Comparison of ENCODE assay signal across 21 mouse cellular contexts in the genomic region with DNA sequence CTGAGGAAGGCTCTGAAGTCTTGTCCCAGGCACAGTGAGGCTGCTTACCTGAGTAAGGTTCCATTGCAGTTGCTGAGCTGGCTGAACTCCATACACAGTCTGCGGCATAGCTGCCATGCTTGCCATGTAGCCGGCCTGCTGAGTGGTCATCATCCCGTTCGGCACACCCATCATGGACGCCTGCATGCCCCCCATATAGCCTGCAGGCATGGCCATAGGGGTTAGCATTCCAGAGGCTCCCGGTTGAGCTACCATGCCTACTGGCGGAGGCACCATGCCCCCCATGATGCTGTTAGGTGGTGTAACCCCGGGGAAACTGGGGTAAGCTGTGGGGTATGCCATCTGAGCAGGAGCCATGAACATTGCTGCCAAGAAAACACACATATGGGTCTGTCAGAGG. TPM values are rescaled to one million over a fixed set of nuclear protein-coding genes. Genes with fewer than 3 reads are reported as not detected.
DNase-seq lines count a peak whose midpoint lies in the region; ATAC-seq lines count a peak whose summit lies in the region.
"Had no signal": no experiment of that assay in that cellular context is flagged by ENCODE, and none has a peak within 500 bp of the region (broad histone marks: within the 10 kb centered on the region; RNA-seq: fewer than 3 reads in every experiment).

No protein-coding gene starts in this region.

- no peak overlapping the region for H3K4me3 ChIP-seq in embryonic facial prominence, embryonic 14.5 days (ENCODE audit: low read depth, low read length)
- no peak overlapping the region for H3K4me3 ChIP-seq in embryonic facial prominence, embryonic 10.5 days
- H3K4me3 ChIP-seq in heart, embryonic 10.5 days = no peak overlapping the region

- no peak overlapping the region for H3K4me2 ChIP-seq in embryonic facial prominence, embryonic 14.5 days (ENCODE audit: low read depth, low read length)

- H3K36me3 ChIP-seq in embryonic facial prominence, embryonic 14.5 days (ENCODE audit: control insufficient read depth, insufficient read depth, low read length) = peaks cover 51% of the 10 kb centered on the region
- H3K36me3 ChIP-seq in embryonic facial prominence, embryonic 10.5 days (replicated peaks) = peaks cover 61% of the 10 kb centered on the region
- peaks cover 61% of the 10 kb centered on the region for H3K36me3 ChIP-seq in heart, embryonic 10.5 days

- H3K27me3 ChIP-seq in embryonic facial prominence, embryonic 14.5 days (replicated peaks; ENCODE audit: control insufficient read depth, insufficient read depth, low read length) = no peaks in the 10 kb centered on the region
- H3K27me3 ChIP-seq in embryonic facial prominence, embryonic 10.5 days (replicated peaks; ENCODE audit: low read depth, poor library complexity, severe bottlenecking) = no peaks in the 10 kb centered on the region
- H3K27me3 ChIP-seq in heart, embryonic 10.5 days (ENCODE audit: insufficient read depth, poor library complexity, severe bottlenecking) = no peaks in the 10 kb centered on the region
- H3K27me3 ChIP-seq: CH12.LX, Patski had no signal

- no peak overlapping the region for H3K27ac ChIP-seq in embryonic facial prominence, embryonic 14.5 days (replicated peaks; ENCODE audit: low read depth, low read length)
- H3K27ac ChIP-seq in embryonic facial prominence, embryonic 10.5 days (replicated peaks) = no peak overlapping the region
- H3K27ac ChIP-seq in heart, embryonic 10.5 days = no peak overlapping the region

- no peaks in the 10 kb centered on the region for H3K9me3 ChIP-seq in embryonic facial prominence, embryonic 14.5 days (ENCODE audit: control insufficient read depth, low read length)
- no peaks in the 10 kb centered on the region for H3K9me3 ChIP-seq in embryonic facial prominence, embryonic 10.5 days
- no peaks in the 10 kb centered on the region for H3K9me3 ChIP-seq in heart, embryonic 10.5 days
- H3K9me3 ChIP-seq: G1E had no signal

- H3K9ac ChIP-seq in embryonic facial prominence, embryonic 14.5 days (ENCODE audit: low read depth, low read length) = 0 out of 2 replicates have a peak overlapping the region, but pooled peaks have one; percentile 8

- DNase-seq in cerebellum, adult 11-12 months = peak; percentile 20
- DNase-seq in cerebellum, postnatal 14 days = no peak
- no peak for DNase-seq in embryonic facial prominence, embryonic 14.5 days (ENCODE audit: low spot score)
- DNase-seq in embryonic facial prominence, embryonic 10.5 days (ENCODE audit: low spot score) = no peak
- DNase-seq in heart, adult 11 months = peak; percentile 89
- no peak for DNase-seq in heart, embryonic 10.5 days (ENCODE audit: low spot score)
- DNase-seq: adrenal gland, adult 2 months; adrenal gland, adult 8-10 months; adrenal gland, postnatal 10 days; adrenal gland, postnatal 14 days; adrenal gland, postnatal 25 days; adrenal gland, postnatal 36 days; B cell, adult 2 months; cerebellum, adult 11 months; cerebellum, adult 18-20 months; cerebellum, adult 2 months had no signal

- no peak for ATAC-seq in embryonic facial prominence, embryonic 14.5 days (ENCODE audit: low read depth)
- ATAC-seq: activated CD4-positive, CD25-positive, alpha-beta regulatory T cell, adult 4 months; CD4-positive, CD25-positive, alpha-beta regulatory T cell, adult 4 months; Patski had no signal

- WGBS in embryonic facial prominence, embryonic 14.5 days = 87% methylated on average over 8 of the region's 8 CpGs
- WGBS in embryonic facial prominence, embryonic 10.5 days = 89% methylated on average over 8 of the region's 8 CpGs
- 89% methylated on average over 8 of the region's 8 CpGs for WGBS in heart, embryonic 10.5 days

- no peaks in the 10 kb centered on the region for H3K4me1 ChIP-seq in embryonic facial prominence, embryonic 14.5 days (ENCODE audit: control insufficient read depth, insufficient read depth, low read length)
- H3K4me1 ChIP-seq in embryonic facial prominence, embryonic 10.5 days = no peaks in the 10 kb centered on the region
- H3K4me1 ChIP-seq in heart, embryonic 10.5 days = no peaks in the 10 kb centered on the region

RNA-seq across cellular contexts. Expression of gene Zfp69, which starts 20.3 kb away (rescaled TPM):
- 6.1 and 6.6 TPM in 2 replicates for polyA plus RNA-seq in embryonic facial prominence, embryonic 14.5 days (2014; fragmentation: Nextera tagmentation; extraction: Ambion mirVana)
- 11.0 and 11.8 TPM in 2 replicates for polyA plus RNA-seq in embryonic facial prominence, embryonic 10.5 days (2016; fragmentation: Nextera tagmentation; extraction: Ambion mirVana)
- polyA plus RNA-seq in heart, embryonic 10.5 days (2016; fragmentation: Nextera tagmentation; extraction: Ambion mirVana) = 13.7 and 15.7 TPM in 2 replicates

RNA-seq across cellular contexts. Expression of gene Smap2, which starts 45.2 kb away (rescaled TPM):
- 18.4 and 19.2 TPM in 2 replicates for polyA plus RNA-seq in embryonic facial prominence, embryonic 14.5 days (2014; fragmentation: Nextera tagmentation; extraction: Ambion mirVana)
- polyA plus RNA-seq in embryonic facial prominence, embryonic 10.5 days (2016; fragmentation: Nextera tagmentation; extraction: Ambion mirVana) = 14.0 and 14.3 TPM in 2 replicates
- 14.1 and 18.6 TPM in 2 replicates for polyA plus RNA-seq in heart, embryonic 10.5 days (2016; fragmentation: Nextera tagmentation; extraction: Ambion mirVana)

RNA-seq across cellular contexts. Expression of gene Exo5, which starts 47.0 kb away (rescaled TPM):
- polyA plus RNA-seq in embryonic facial prominence, embryonic 14.5 days (2014; fragmentation: Nextera tagmentation; extraction: Ambion mirVana) = 16.7 and 22.2 TPM in 2 replicates
- 36.0 and 41.5 TPM in 2 replicates for polyA plus RNA-seq in embryonic facial prominence, embryonic 10.5 days (2016; fragmentation: Nextera tagmentation; extraction: Ambion mirVana)
- polyA plus RNA-seq in heart, embryonic 10.5 days (2016; fragmentation: Nextera tagmentation; extraction: Ambion mirVana) = 14.8 and 25.8 TPM in 2 replicates

Comparison
In these comparisons a context has a peak if more than half of its experiments do, and no peak if none do; other contexts are left out.
1. DNase-seq: peak in cerebellum, adult 11-12 months (single experiment) and heart, adult 11 months (single experiment); none in cerebellum, postnatal 14 days (0 of 2), embryonic facial prominence, embryonic 14.5 days (single experiment), embryonic facial prominence, embryonic 10.5 days (single experiment) and heart, embryonic 10.5 days (single experiment).